Mouse (Mus musculus) skeletal muscle tissue, adult 2 months (tissue): ENCODE measurements around the gene Prkca.

Experiments used
- DNase-seq: peaks from one replicate; pipeline ENCODE4 v3.0.0-alpha.2; 2012; ENCODE audit warnings: low read depth, low spot score

Prkca gene

GRCm38 (mm10) chr11:108341783-108342182, 1.9 kb downstream of the Prkca start:
- DNase-seq = no peak

GRCm38 (mm10) chr11:108340293-108340692, 3.4 kb downstream of the Prkca start:
- DNase-seq = no peak

GRCm38 (mm10) chr11:108336445-108336844, 7.3 kb downstream of the Prkca start:
- peak; percentile 79 for DNase-seq

GRCm38 (mm10) chr11:108335536-108335935, 8.2 kb downstream of the Prkca start:
- no peak for DNase-seq

GRCm38 (mm10) chr11:108334658-108335057, 9.1 kb downstream of the Prkca start:
- DNase-seq = no peak

- DNase-seq = no peak
Measured at GRCm38 (mm10) chr11:108333583-108334379, 9.9 kb downstream of the Prkca start.

- DNase-seq = no peak
Measured at GRCm38 (mm10) chr11:108333006-108333405, 10.7 kb downstream of the Prkca start.

GRCm38 (mm10) chr11:108330818-108331217, 12.9 kb downstream of the Prkca start:
- DNase-seq = no peak

- no peak for DNase-seq
Measured at GRCm38 (mm10) chr11:108325943-108326342, 17.8 kb downstream of the Prkca start.

GRCm38 (mm10) chr11:108322156-108322555, 21.6 kb downstream of the Prkca start:
- no peak for DNase-seq

GRCm38 (mm10) chr11:108320561-108320960, 23.2 kb downstream of the Prkca start:
- DNase-seq = no peak

GRCm38 (mm10) chr11:108319162-108319561, 24.6 kb downstream of the Prkca start:
- DNase-seq = no peak

GRCm38 (mm10) chr11:108317878-108318277, 25.9 kb downstream of the Prkca start:
- DNase-seq = no peak

GRCm38 (mm10) chr11:108315736-108316135, 28.0 kb downstream of the Prkca start:
- no peak for DNase-seq

- DNase-seq = no peak
Measured at GRCm38 (mm10) chr11:108312516-108312915, 31.2 kb downstream of the Prkca start.

- no peak for DNase-seq
Measured at GRCm38 (mm10) chr11:108311912-108312311, 31.8 kb downstream of the Prkca start.

GRCm38 (mm10) chr11:108309791-108310190, 33.9 kb downstream of the Prkca start:
- no peak for DNase-seq

GRCm38 (mm10) chr11:108308253-108308652, 35.5 kb downstream of the Prkca start:
- no peak for DNase-seq

- DNase-seq = no peak
Measured at GRCm38 (mm10) chr11:108307258-108307657, 36.5 kb downstream of the Prkca start.

GRCm38 (mm10) chr11:108303787-108304186, 39.9 kb downstream of the Prkca start:
- DNase-seq = no peak

GRCm38 (mm10) chr11:108301796-108302490, 41.8 kb downstream of the Prkca start:
- DNase-seq = peak; percentile 74

GRCm38 (mm10) chr11:108301036-108301435, 42.7 kb downstream of the Prkca start:
- DNase-seq = peak; percentile 87

GRCm38 (mm10) chr11:108300443-108300842, 43.3 kb downstream of the Prkca start:
- DNase-seq = no peak
